Mouse (Mus musculus): ENCODE data around the gene Chrm3.

DNA sequence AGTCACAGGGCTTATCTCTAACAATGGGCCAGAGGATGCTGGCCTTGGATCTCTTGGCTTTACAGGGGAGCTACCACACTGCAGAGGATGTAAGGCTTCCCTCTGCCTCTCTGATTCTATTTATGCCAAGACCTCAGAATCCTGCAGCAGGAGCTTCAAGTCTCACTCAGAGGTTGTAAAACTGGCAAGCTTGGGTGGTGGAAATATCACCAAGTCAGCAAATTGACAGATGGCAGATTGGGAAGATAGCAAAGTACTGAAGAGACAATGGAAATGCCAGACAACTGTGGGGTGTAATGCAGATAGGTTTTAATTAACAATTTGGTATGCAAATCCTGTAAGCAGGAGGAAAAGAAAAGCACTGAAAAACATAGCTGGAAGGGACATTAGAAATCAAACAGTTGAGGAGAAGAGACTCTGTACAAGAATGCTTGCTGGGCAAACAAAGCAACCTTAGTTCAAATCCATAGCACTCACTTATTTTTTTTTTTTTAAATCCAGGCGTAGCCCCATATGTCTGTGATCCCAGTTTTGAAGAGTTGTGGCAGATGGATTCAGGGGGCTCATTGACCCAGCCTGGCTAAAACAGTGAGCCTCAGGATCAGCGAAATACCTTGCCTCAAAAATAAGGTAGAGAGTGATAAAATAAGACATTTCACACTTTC, 362.9 kb downstream of the Chrm3 start:
- TF ChIP-seq CTCF (IDR thresholded peaks at IDR 0.05; ENCODE audit: insufficient read depth, low read length), result no peak
- no peak for TF ChIP-seq POLR2A (IDR thresholded peaks at IDR 0.05; ENCODE audit: borderline replicate concordance, extremely low read depth, low read depth, low read length)

Measured in lung, adult 2 months (tissue).